ENCODE assay signal across 18 mouse cellular contexts in genomic region chr11:94466333-94466855, GRCm38 (mm10). TPM values are rescaled to one million over a fixed set of nuclear protein-coding genes. Genes with fewer than 3 reads are reported as not detected.
DNase-seq lines count a peak whose midpoint lies in the region; ATAC-seq and TF ChIP-seq lines count a peak whose summit lies in the region.
"Had no signal": no experiment of that assay in that cellular context is flagged by ENCODE, and none has a peak within 500 bp of the region (broad histone marks: within the 10 kb centered on the region; RNA-seq: fewer than 3 reads in every experiment).

No protein-coding gene starts in this region.

- H3K4me2 ChIP-seq in lung, postnatal 0 days (replicated peaks; ENCODE audit: low read depth, low read length), result no peak overlapping the region
- H3K4me2 ChIP-seq: forebrain, embryonic 12.5 days; heart, embryonic 11.5 days; heart, embryonic 15.5 days had no signal

- H3K4me1 ChIP-seq in lung, postnatal 0 days (ENCODE audit: insufficient read depth, low read depth, low read length), result peaks cover 9% of the 10 kb centered on the region; the same call in 1 of the 2 replicates

- no peak overlapping the region for H3K9ac ChIP-seq in lung, postnatal 0 days (replicated peaks; ENCODE audit: low read depth)
- H3K9ac ChIP-seq: forebrain, embryonic 12.5 days; heart, embryonic 15.5 days had no signal

- no peaks in the 10 kb centered on the region for H3K27me3 ChIP-seq in lung, postnatal 0 days (replicated peaks; ENCODE audit: insufficient read depth, low read length)

- no peak overlapping the region for H3K4me3 ChIP-seq in lung, postnatal 0 days (ENCODE audit: low read depth, low read length)
- H3K4me3 ChIP-seq: forebrain, embryonic 12.5 days; heart, adult 2 months; heart, embryonic 15.5 days had no signal

- TF ChIP-seq CTCF in lung, postnatal 0 days (IDR thresholded peaks at IDR 0.05), result no peak

- no peak for DNase-seq in frontal cortex, postnatal 36 days (ENCODE audit: low spot score in 2 of 2)
- DNase-seq in lung, postnatal 0 days (ENCODE audit: low spot score), result peak; percentile 56
- no peak for DNase-seq in lung, adult 18-20 months
- DNase-seq in NIH3T3 (ENCODE audit: low read depth), result peak; percentile 19
- DNase-seq in brain, adult 2 months (ENCODE audit: low read depth, low spot score), result peak; percentile 73
- no peak for DNase-seq in c-Kit-positive CD71-positive TER-119-positive erythroid progenitor cells, embryonic 14.5 days (ENCODE audit: low spot score)
- DNase-seq: adrenal gland, postnatal 10 days; cerebellum, adult 2 months; cerebellum, postnatal 10 days; gastrocnemius, postnatal 14 days; heart, adult 2 months; heart, postnatal 14 days; kidney, adult 11 months had no signal

- no peak for TF ChIP-seq EP300 in lung, postnatal 0 days (IDR thresholded peaks at IDR 0.05)

- WGBS in lung, postnatal 0 days, result 82% methylated on average over 16 of the region's 17 CpGs

- H3K9me3 ChIP-seq in lung, postnatal 0 days (ENCODE audit: low read length), result no peaks in the 10 kb centered on the region
- H3K9me3 ChIP-seq: forebrain, embryonic 12.5 days; heart, embryonic 15.5 days had no signal

- no peak overlapping the region for H3K27ac ChIP-seq in lung, postnatal 0 days (ENCODE audit: low read length)
- H3K27ac ChIP-seq: forebrain, embryonic 12.5 days; heart, adult 2 months; heart, embryonic 15.5 days; hindbrain, postnatal 0 days had no signal

- peak; percentile 38 for ATAC-seq in frontal cortex, adult (ENCODE audit: low TSS enrichment)
- peak; percentile 41 for ATAC-seq in lung, postnatal 0 days
- ATAC-seq: hindbrain, postnatal 0 days had no signal

- no peaks in the 10 kb centered on the region for H3K36me3 ChIP-seq in lung, postnatal 0 days (ENCODE audit: insufficient read depth, low read length)
- H3K36me3 ChIP-seq: heart, embryonic 15.5 days had no signal

RNA-seq across cellular contexts. Expression of gene Cacna1g, which starts 7.6 kb away (rescaled TPM):
- polyA plus RNA-seq in lung, postnatal 0 days (2015; fragmentation: Nextera tagmentation; extraction: Ambion mirVana), result 1.4 and 3.1 TPM in 2 replicates

RNA-seq across cellular contexts. Expression of gene Spata20, which starts 19.6 kb away (rescaled TPM):
- polyA plus RNA-seq in lung, postnatal 0 days (2015; fragmentation: Nextera tagmentation; extraction: Ambion mirVana), result 0.14 TPM in 1 of 2 replicates, not detected in the other
- polyA plus RNA-seq: heart, embryonic 11.5 days had no signal

RNA-seq across cellular contexts. Expression of gene Epn3, which starts 33.4 kb away (rescaled TPM):
- 33.2 and 34.5 TPM in 2 replicates for polyA plus RNA-seq in lung, postnatal 0 days (2015; fragmentation: Nextera tagmentation; extraction: Ambion mirVana)

RNA-seq across cellular contexts. Expression of gene Mycbpap, which starts 55.1 kb away (rescaled TPM):
- polyA plus RNA-seq in lung, postnatal 0 days (2015; fragmentation: Nextera tagmentation; extraction: Ambion mirVana), result 3.1 and 4.7 TPM in 2 replicates

Comparison
In these comparisons a context has a peak if more than half of its experiments do, and no peak if none do; other contexts are left out.
1. DNase-seq: peak in lung, postnatal 0 days (single experiment), NIH3T3 (single experiment) and brain, adult 2 months (single experiment); none in frontal cortex, postnatal 36 days (0 of 2), lung, adult 18-20 months (0 of 2) and c-Kit-positive CD71-positive TER-119-positive erythroid progenitor cells, embryonic 14.5 days (single experiment).